In the genomic region with DNA sequence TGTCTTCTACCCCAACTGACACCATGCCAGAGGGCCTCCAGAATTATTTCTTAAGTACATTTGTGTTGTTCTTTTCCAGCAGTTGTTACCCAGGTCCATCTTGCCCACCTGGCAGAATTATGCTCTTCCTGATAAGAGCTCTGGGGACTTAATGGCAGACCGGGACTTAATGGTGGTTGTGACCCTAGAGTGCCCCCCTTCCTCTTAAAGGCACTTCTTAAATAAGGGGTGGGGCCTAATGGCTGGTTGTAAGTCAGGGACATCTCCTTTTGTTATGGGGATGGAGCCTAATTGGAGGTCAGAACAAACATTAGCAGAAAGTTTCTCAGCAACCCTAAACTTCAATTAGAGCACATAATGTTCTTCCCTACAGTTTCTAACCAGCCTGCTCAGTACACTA, we compare ENCODE assay signal across 30 mouse cellular contexts. TPM values are rescaled to one million over a fixed set of nuclear protein-coding genes. Genes with fewer than 3 reads are reported as not detected.
"Had no signal": no experiment of that assay in that cellular context is flagged by ENCODE, and none has a peak within 500 bp of the region (broad histone marks: within the 10 kb centered on the region; RNA-seq: fewer than 3 reads in every experiment).

No protein-coding gene starts in this region.

- ATAC-seq: forebrain, embryonic 13.5 days; forebrain, embryonic 14.5 days; forebrain, embryonic 15.5 days; forebrain, embryonic 16.5 days; forebrain, postnatal 0 days had no signal

- H3K27me3 ChIP-seq: embryonic facial prominence, embryonic 12.5 days; embryonic facial prominence, embryonic 13.5 days; embryonic facial prominence, embryonic 15.5 days; forebrain, embryonic 12.5 days; forebrain, embryonic 13.5 days; forebrain, embryonic 15.5 days had no signal

- H3K4me2 ChIP-seq: embryonic facial prominence, embryonic 12.5 days; embryonic facial prominence, embryonic 13.5 days; embryonic facial prominence, embryonic 15.5 days; forebrain, embryonic 12.5 days; forebrain, embryonic 13.5 days; forebrain, embryonic 15.5 days; heart, embryonic 11.5 days had no signal

- H3K4me1 ChIP-seq: embryonic facial prominence, embryonic 10.5 days; embryonic facial prominence, embryonic 12.5 days; embryonic facial prominence, embryonic 13.5 days; embryonic facial prominence, embryonic 15.5 days; forebrain, embryonic 10.5 days; forebrain, embryonic 12.5 days; forebrain, embryonic 13.5 days; forebrain, embryonic 15.5 days; heart, embryonic 10.5 days had no signal

- H3K27ac ChIP-seq: embryonic facial prominence, embryonic 10.5 days; embryonic facial prominence, embryonic 12.5 days; embryonic facial prominence, embryonic 13.5 days; embryonic facial prominence, embryonic 15.5 days; forebrain, embryonic 10.5 days; forebrain, embryonic 12.5 days; forebrain, embryonic 13.5 days; forebrain, embryonic 15.5 days; gastrocnemius, adult 2 months; heart, adult 2 months; heart, embryonic 10.5 days had no signal

- H3K36me3 ChIP-seq: embryonic facial prominence, embryonic 10.5 days; embryonic facial prominence, embryonic 12.5 days; embryonic facial prominence, embryonic 13.5 days; embryonic facial prominence, embryonic 15.5 days; forebrain, embryonic 10.5 days; forebrain, embryonic 12.5 days; forebrain, embryonic 15.5 days; heart, embryonic 10.5 days had no signal

- H3K4me3 ChIP-seq: embryonic facial prominence, embryonic 10.5 days; embryonic facial prominence, embryonic 12.5 days; embryonic facial prominence, embryonic 13.5 days; embryonic facial prominence, embryonic 15.5 days; erythroblast, embryonic 14.5 days; forebrain, embryonic 10.5 days; forebrain, embryonic 12.5 days; forebrain, embryonic 13.5 days; forebrain, embryonic 15.5 days; gastrocnemius, adult 2 months; heart, adult 2 months; heart, embryonic 10.5 days had no signal

- DNase-seq: cerebellum, adult 9-10 months; cerebellum, adult 9-11 months; cerebellum, postnatal 10 days; cerebellum, postnatal 14 days; cerebellum, postnatal 25 days; cerebellum, postnatal 36 days; embryo, embryonic 11 days; forebrain, postnatal 0 days; gastrocnemius, adult 2 months; gastrocnemius, postnatal 10 days; gastrocnemius, postnatal 14 days; gastrocnemius, postnatal 25 days; heart, adult 18-20 months; heart, adult 2 months had no signal

- H3K9ac ChIP-seq: embryonic facial prominence, embryonic 12.5 days; embryonic facial prominence, embryonic 13.5 days; embryonic facial prominence, embryonic 15.5 days; forebrain, embryonic 12.5 days; forebrain, embryonic 13.5 days; forebrain, embryonic 15.5 days; forebrain, postnatal 0 days had no signal

- H3K9me3 ChIP-seq: embryonic facial prominence, embryonic 10.5 days; embryonic facial prominence, embryonic 12.5 days; embryonic facial prominence, embryonic 13.5 days; embryonic facial prominence, embryonic 15.5 days; forebrain, embryonic 10.5 days; forebrain, embryonic 12.5 days; forebrain, embryonic 13.5 days; forebrain, embryonic 15.5 days; heart, embryonic 10.5 days had no signal

RNA-seq across cellular contexts. Expression of gene Cfap46, which starts 42.0 kb away (rescaled TPM):
- total RNA-seq: common myeloid progenitor, adult 5-6 weeks; gastrocnemius, adult 18-20 months; granulocyte monocyte progenitor cell, adult 5-6 weeks had no signal
- polyA plus RNA-seq: erythroblast, embryonic 14.5 days; heart, embryonic 11.5 days had no signal
